Mouse (Mus musculus): ENCODE measurements at regions not wholly inside any gene's neighbourhood (a gene's known extent, or its start where the extent isn't known, plus 50 kb on each side); places are given as distances from the start of the nearest gene placed in this dataset.

DNA sequence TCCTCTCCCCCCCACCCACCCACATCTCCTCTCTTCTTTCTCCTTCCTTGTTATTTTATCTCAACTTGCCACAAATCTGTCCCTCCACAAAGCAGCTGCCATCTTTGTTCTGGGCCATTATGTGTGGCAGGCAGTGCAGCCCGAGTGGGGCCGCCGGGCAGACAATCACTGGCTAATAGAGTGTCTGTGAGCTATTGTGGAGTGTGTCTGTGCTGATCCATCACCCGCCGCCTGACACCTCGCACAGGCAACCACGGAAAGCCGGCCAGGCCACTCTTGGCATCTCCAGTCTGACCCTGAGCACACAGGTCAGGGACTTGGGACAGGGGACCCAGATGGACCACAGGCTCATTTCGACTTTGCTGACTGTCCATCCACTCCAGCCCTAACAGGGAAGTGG lies 146.5 kb upstream of the Lhx5 start:
- WGBS, result 38% methylated on average over 9 of the region's 9 CpGs
- Histone ChIP-seq H3K9me3 (replicated peaks) (peaks cover 7% of the 10 kb centered on the region), H3K27ac (ENCODE audit: poor library complexity, severe bottlenecking) (no peak overlapping the region), H3K27me3 (replicated peaks) (peaks cover 91% of the 10 kb centered on the region), H3K4me3 (no peak overlapping the region), H3K4me1 (replicated peaks) (peaks cover 23% of the 10 kb centered on the region), H3K9ac (no peak overlapping the region), H3K36me3 (no peaks in the 10 kb centered on the region), H3K4me2 (no peak overlapping the region)
- ATAC-seq (ENCODE audit: insufficient number of reproducible peaks, low FRiP score), result no peak

- H3K4me2 ChIP-seq, result no peak overlapping the region
- H3K27ac ChIP-seq (ENCODE audit: poor library complexity, severe bottlenecking), result no peak overlapping the region
- peaks cover 76% of the 10 kb centered on the region for H3K27me3 ChIP-seq (replicated peaks)
- no peak overlapping the region for H3K4me3 ChIP-seq
- H3K9ac ChIP-seq, result no peak overlapping the region
- 81% methylated on average over 4 of the region's 4 CpGs for WGBS
- 0 out of 2 replicates have a peak, but pooled peaks cover 6% of the 10 kb centered on the region for H3K4me1 ChIP-seq (replicated peaks)
- peaks cover 13% of the 10 kb centered on the region for H3K9me3 ChIP-seq (replicated peaks)
- ATAC-seq (ENCODE audit: insufficient number of reproducible peaks, low FRiP score), result peak; percentile 25; the same call in 1 of the 2 replicates
- no peaks in the 10 kb centered on the region for H3K36me3 ChIP-seq
These were observed 144.7 kb upstream of the Lhx5 start for GRCm38 (mm10) chr5:120286787-120287186.

DNA sequence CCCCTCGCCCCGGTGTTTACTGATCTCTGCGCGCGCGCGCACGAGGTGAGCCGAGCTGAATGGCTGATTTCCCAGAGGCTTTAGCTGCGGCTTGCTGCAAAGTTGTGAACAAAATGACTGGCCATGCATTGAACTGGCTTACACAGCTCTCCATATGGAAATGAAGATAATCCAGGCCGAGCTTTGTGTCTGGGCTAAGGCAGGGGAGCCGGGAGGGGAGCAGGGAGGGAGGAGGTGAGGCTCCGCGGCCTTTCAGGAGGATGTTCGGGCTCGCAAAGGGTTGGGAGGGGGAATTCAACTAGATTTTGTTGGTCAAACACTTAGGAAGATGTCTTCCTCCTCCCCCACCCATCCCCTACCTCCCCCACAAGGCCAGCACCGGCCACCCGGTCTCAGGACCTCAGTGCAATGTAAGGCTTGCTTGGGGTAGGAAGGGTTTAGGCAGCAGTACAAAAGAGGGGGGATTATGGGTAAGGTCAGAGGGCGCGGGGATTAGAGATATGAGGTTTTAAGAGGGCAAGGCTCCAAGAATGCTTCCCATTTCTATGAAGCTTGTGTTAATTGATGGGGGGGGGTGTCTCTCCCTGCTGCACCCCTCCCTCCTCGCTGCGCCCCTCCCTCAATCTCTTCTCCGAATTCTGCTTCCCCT lies 143.3 kb upstream of the Lhx5 start:
- no peak for ATAC-seq (ENCODE audit: insufficient number of reproducible peaks, low FRiP score)
- Histone ChIP-seq H3K27me3 (replicated peaks) (peaks cover 68% of the 10 kb centered on the region), H3K4me3 (no peak overlapping the region)

GRCm38 (mm10) chr5:120294526-120295078 lies 136.9 kb upstream of the Lhx5 start:
- H3K4me3 ChIP-seq, result no peak overlapping the region
- no peak overlapping the region for H3K27ac ChIP-seq (ENCODE audit: poor library complexity, severe bottlenecking)
- WGBS, result 25% methylated on average over 16 of the region's 16 CpGs
- no peaks in the 10 kb centered on the region for H3K36me3 ChIP-seq
- H3K4me2 ChIP-seq, result no peak overlapping the region
- peaks cover 9% of the 10 kb centered on the region for H3K9me3 ChIP-seq (replicated peaks)
- peaks cover 63% of the 10 kb centered on the region for H3K27me3 ChIP-seq (replicated peaks)
- H3K9ac ChIP-seq, result no peak overlapping the region
- no peaks in the 10 kb centered on the region for H3K4me1 ChIP-seq (replicated peaks)
- ATAC-seq (ENCODE audit: insufficient number of reproducible peaks, low FRiP score), result no peak

More for the DNA sequence above, 143.3 kb upstream of the Lhx5 start:
- H3K9ac ChIP-seq, result no peak overlapping the region
- peaks cover 13% of the 10 kb centered on the region for H3K9me3 ChIP-seq (replicated peaks)
- 0 out of 2 replicates have a peak, but pooled peaks cover 2% of the 10 kb centered on the region for H3K4me1 ChIP-seq (replicated peaks)
- no peaks in the 10 kb centered on the region for H3K36me3 ChIP-seq
- no peak overlapping the region for H3K27ac ChIP-seq (ENCODE audit: poor library complexity, severe bottlenecking)
- H3K4me2 ChIP-seq, result peak overlapping the region; percentile 35
- 7% methylated on average over 23 of the region's 23 CpGs for WGBS

GRCm38 (mm10) chr5:120297190-120297589 lies 134.3 kb upstream of the Lhx5 start:
- Histone ChIP-seq H3K9me3 (replicated peaks) (no peaks in the 10 kb centered on the region), H3K36me3 (no peaks in the 10 kb centered on the region), H3K4me2 (no peak overlapping the region), H3K27me3 (replicated peaks) (peaks cover 86% of the 10 kb centered on the region), H3K9ac (no peak overlapping the region), H3K4me1 (replicated peaks) (peaks cover 8% of the 10 kb centered on the region), H3K4me3 (no peak overlapping the region), H3K27ac (ENCODE audit: poor library complexity, severe bottlenecking) (no peak overlapping the region)
- WGBS, result 14% methylated on average over 10 of the region's 10 CpGs
- no peak for ATAC-seq (ENCODE audit: insufficient number of reproducible peaks, low FRiP score)

DNA sequence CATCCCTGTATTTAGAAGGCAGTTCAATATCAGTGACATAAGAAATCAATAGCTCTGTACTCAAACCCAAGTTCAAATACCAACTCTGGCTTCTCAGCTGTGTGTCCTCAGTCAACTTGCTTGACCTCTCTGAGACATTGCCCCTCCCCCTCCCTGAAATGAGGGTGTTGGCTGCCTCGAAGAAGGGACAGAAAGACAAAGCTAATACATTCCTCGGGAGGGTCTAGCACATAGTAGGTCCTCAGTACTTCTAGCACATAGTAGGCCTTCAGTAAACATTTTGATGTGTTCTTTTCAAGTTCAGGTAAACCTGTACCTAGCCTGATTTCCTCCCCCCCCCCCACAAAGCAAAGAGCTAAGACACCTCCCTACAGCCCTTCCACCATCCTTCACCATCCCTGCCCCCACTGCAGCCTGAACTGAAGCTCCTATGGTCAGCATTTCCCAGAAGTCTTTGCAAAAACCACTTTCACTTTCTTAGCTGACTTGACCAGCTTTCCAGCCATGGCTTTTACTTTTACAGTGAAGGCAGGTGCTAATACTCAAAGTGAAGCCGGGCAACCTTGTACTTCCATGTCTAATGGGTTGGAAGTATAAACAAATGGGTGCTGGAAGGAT lies 133.7 kb upstream of the Lhx5 start:
- WGBS, result 46% methylated on average over 3 of the region's 3 CpGs
- Histone ChIP-seq H3K4me1 (replicated peaks) (peaks cover 12% of the 10 kb centered on the region), H3K9me3 (replicated peaks) (no peaks in the 10 kb centered on the region), H3K4me2 (no peak overlapping the region), H3K27me3 (replicated peaks) (peaks cover 91% of the 10 kb centered on the region), H3K9ac (no peak overlapping the region), H3K36me3 (no peaks in the 10 kb centered on the region), H3K4me3 (no peak overlapping the region), H3K27ac (ENCODE audit: poor library complexity, severe bottlenecking) (no peak overlapping the region)
- no peak for ATAC-seq (ENCODE audit: insufficient number of reproducible peaks, low FRiP score)

GRCm38 (mm10) chr5:120301672-120302071 lies 129.8 kb upstream of the Lhx5 start:
- Histone ChIP-seq H3K4me3 (peak overlapping the region; percentile 44), H3K27me3 (replicated peaks) (peaks cover 95% of the 10 kb centered on the region), H3K4me2 (peak overlapping the region; percentile 71), H3K4me1 (replicated peaks) (peaks cover 12% of the 10 kb centered on the region), H3K9me3 (replicated peaks) (no peaks in the 10 kb centered on the region), H3K9ac (no peak overlapping the region), H3K27ac (ENCODE audit: poor library complexity, severe bottlenecking) (no peak overlapping the region), H3K36me3 (no peaks in the 10 kb centered on the region)
- 1% methylated on average over 15 of the region's 16 CpGs for WGBS
- no peak for ATAC-seq (ENCODE audit: insufficient number of reproducible peaks, low FRiP score)

DNA sequence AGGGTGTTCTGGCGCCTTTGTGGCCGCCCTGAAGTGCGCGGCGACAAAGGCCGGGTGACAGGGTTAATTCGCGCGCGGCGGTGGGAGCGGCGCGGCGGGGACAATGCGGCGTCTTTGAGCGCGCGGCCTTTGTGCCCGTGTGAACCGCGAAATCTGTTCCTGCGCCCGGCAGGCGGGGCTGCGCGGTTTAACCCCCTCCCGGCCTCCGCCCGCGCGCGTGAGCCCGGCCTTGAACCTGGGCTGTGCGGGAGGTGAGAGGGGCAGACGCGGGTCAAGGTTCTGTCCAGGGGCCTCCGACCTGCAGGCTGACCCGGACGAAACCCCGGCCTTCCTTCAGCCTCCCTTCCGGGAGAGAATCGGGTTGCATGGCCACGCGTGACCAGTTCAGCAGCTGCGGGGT lies 129.2 kb upstream of the Lhx5 start:
- no peaks in the 10 kb centered on the region for H3K9me3 ChIP-seq (replicated peaks)
- H3K36me3 ChIP-seq, result no peaks in the 10 kb centered on the region
- no peak overlapping the region for H3K9ac ChIP-seq
- no peak overlapping the region for H3K27ac ChIP-seq (ENCODE audit: poor library complexity, severe bottlenecking)
- H3K27me3 ChIP-seq (replicated peaks), result peaks cover 89% of the 10 kb centered on the region
- peak overlapping the region; percentile 71 for H3K4me2 ChIP-seq
- H3K4me1 ChIP-seq (replicated peaks), result peaks cover 12% of the 10 kb centered on the region
- under 1% methylated on average over 47 of the region's 47 CpGs for WGBS
- peak overlapping the region; percentile 44 for H3K4me3 ChIP-seq
- ATAC-seq (ENCODE audit: insufficient number of reproducible peaks, low FRiP score), result no peak

DNA sequence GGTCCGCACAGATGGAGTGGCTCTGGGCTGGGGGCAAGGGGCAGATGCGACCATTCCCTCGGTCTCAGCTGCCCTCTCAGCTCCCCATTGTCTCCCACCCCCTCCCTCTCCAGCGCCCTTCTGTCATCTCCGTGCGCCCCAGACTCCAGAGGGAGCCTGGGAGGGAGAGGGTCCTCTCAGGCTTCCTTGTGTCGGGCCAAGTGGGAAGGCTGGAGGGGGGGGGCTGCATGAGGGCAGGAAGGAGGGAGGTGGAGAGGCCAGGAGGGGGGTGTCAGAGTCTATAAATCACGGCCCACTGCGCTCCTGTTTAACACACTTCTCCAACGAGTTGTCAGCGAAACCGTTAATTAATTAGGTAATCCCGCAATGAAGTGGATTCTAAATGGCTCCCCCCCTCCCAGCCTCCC lies 127.2 kb upstream of the Lhx5 start:
- 30% methylated on average over 13 of the region's 13 CpGs for WGBS
- no peak for ATAC-seq (ENCODE audit: insufficient number of reproducible peaks, low FRiP score)
- no peak overlapping the region for H3K9ac ChIP-seq
- H3K4me3 ChIP-seq, result no peak overlapping the region
- H3K36me3 ChIP-seq, result no peaks in the 10 kb centered on the region
- H3K9me3 ChIP-seq (replicated peaks), result 0 out of 2 replicates have a peak, but pooled peaks cover 3% of the 10 kb centered on the region
- H3K27ac ChIP-seq (ENCODE audit: poor library complexity, severe bottlenecking), result no peak overlapping the region
- peaks cover 76% of the 10 kb centered on the region for H3K27me3 ChIP-seq (replicated peaks)
- peaks cover 12% of the 10 kb centered on the region for H3K4me1 ChIP-seq (replicated peaks)
- H3K4me2 ChIP-seq, result peak overlapping the region; percentile 34; the same call in 1 of the 2 replicates

- WGBS, result 79% methylated on average over 6 of the region's 6 CpGs
- no peak overlapping the region for H3K4me3 ChIP-seq
- no peak overlapping the region for H3K27ac ChIP-seq (ENCODE audit: poor library complexity, severe bottlenecking)
- peaks cover 43% of the 10 kb centered on the region for H3K27me3 ChIP-seq (replicated peaks)
- no peaks in the 10 kb centered on the region for H3K36me3 ChIP-seq
- H3K4me2 ChIP-seq, result no peak overlapping the region
- no peaks in the 10 kb centered on the region for H3K4me1 ChIP-seq (replicated peaks)
- H3K9me3 ChIP-seq (replicated peaks), result peaks cover 13% of the 10 kb centered on the region
- ATAC-seq (ENCODE audit: insufficient number of reproducible peaks, low FRiP score), result no peak
- H3K9ac ChIP-seq, result no peak overlapping the region
These were observed 119.2 kb upstream of the Lhx5 start for GRCm38 (mm10) chr5:120312299-120312698.

DNA sequence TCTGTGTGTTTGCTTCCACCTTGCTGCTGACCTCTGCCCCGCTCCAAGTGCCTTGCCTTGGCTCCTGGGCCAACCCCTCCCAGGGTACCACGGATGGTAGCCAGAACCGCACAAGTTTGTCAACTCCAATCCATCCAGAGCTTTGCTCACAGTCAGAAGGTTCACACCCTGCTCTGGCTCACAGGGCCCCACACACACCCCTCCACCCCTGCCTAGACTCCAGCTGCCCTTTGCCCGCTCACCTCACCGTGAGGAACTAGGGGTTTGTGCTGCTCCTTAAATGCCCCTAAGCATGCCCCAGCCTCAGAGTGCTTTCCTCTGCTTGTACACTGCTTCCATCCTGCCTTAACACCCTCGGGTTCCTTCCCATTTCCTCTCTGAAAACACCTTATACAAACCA lies 117.5 kb upstream of the Lhx5 start:
- Histone ChIP-seq H3K9ac (no peak overlapping the region), H3K27me3 (replicated peaks) (peaks cover 53% of the 10 kb centered on the region), H3K4me3 (no peak overlapping the region), H3K36me3 (no peaks in the 10 kb centered on the region), H3K9me3 (replicated peaks) (peaks cover 10% of the 10 kb centered on the region), H3K4me2 (no peak overlapping the region), H3K4me1 (replicated peaks) (no peaks in the 10 kb centered on the region), H3K27ac (ENCODE audit: poor library complexity, severe bottlenecking) (no peak overlapping the region)
- 70% methylated on average over 6 of the region's 6 CpGs for WGBS
- ATAC-seq (ENCODE audit: insufficient number of reproducible peaks, low FRiP score), result no peak

All from heart, embryonic 12.5 days (tissue).